Mouse (Mus musculus): ENCODE measurements at regions not wholly inside any gene's neighbourhood (a gene's known extent, or its start where the extent isn't known, plus 50 kb on each side); places are given as distances from the start of the nearest gene placed in this dataset.

DNA sequence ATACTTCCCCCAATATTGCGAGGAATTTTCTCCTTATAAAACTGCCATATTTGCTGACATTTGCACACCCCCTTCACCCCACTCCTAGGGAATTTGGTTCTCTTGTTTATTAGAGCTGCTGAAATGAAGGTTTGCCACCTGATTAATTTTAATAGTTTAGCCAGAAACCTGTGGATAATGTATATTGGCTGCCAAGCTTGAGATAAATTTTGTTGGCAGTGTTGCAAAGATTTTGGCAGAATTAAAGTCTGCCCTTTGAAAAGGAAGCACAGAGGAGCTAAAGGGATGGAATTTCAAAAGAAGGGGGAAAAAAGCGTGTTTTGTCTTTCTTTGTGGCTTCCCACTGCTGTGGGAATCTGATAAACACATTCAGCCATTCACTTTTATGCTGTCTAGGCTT lies 354.6 kb upstream of the Car10 start:
- DNase-seq = no peak

DNA sequence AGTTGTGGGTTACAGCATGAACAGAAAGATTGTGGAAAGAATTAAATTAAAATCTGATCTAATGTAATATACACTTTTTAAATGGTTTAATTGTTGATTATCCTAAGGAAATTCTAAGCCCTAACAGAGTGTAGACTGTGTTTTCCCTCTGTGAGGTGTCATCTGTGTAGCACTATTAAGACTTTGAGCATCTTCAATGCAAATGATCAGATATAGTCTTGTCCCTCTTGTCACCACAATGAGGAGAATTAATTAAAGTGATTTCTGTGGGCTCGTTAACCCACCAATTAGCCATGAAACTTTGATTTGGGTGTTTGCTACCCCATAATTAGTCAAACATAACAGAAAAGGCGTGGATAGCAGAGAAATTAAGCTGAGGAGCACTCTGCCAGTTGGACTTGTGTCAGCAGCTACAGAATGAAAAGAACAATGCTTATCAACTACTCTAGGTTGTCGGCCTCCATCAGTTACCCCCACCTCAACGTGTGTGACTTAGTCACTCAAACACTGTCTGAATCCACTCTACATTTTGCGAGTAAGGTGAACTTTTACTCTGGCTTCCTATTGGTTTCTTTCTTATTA lies 339.4 kb upstream of the Car10 start:
- no peak for DNase-seq

DNA sequence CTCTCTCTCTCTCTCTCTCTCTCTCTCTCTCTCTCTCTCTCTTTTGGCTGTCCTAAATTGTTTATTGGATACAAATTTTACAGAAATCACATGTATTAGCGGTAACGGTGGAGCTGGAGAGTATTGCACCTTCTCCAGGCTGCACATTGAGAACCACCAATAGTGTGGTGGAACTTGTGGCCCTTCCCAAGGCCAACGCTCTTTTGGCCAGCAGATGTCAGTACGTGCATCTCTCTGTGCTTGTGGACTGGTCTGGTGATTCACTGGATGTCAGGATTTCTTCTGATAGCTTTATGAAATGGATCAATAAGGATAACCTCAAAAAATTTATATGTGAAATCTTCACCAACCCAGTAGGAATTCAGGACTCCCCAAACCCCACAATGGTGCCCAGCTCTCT lies 327.9 kb upstream of the Car10 start:
- DNase-seq = no peak

DNA sequence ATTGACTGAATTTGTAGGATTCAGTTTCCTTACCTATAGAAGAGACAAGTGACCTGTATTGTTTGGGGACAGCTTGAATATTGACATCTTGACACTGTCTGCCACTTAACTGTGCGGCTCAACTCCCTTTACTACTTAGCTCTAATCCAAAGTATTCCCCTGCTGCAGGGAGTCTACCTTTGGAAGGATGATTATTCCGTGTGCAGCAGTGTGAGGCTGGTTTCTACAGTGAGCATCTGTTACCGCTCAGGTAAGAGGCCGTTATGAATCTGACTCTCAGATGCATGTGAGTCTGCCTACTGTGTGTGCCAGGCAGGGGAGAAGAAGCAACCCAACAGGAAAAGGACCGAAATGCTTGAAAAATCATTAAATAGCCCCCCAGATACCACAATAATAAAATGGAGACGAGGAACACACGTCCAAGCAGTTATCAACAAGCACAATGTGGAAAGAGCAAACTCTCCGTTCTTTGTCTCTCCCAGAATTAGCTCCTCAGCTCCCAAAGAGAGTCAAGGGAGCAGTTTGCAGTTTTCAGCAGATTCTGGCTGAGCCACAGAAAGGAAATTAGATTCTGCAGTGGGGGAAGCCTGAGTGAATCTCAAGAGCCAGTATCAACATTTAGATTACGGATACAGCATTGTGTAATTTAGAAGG lies 324.8 kb upstream of the Car10 start:
- DNase-seq = no peak

DNA sequence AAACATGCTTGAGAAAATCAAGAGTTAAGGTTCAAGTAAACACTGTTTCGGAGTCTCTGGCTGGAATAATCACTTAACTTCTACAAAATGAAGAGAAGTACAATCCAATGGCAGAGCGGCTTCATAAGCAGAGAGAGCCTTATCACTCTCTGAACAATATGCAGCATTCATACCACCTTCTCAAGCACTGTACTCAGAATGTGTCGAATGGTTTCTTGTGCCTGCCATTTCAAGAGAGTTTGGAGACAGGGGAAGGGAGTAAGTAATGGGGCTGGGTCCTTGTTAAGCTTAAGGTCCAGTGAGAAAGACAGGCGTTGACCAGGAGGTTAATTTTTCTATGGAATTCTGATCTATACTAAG lies 324.3 kb upstream of the Car10 start:
- DNase-seq = no peak

DNA sequence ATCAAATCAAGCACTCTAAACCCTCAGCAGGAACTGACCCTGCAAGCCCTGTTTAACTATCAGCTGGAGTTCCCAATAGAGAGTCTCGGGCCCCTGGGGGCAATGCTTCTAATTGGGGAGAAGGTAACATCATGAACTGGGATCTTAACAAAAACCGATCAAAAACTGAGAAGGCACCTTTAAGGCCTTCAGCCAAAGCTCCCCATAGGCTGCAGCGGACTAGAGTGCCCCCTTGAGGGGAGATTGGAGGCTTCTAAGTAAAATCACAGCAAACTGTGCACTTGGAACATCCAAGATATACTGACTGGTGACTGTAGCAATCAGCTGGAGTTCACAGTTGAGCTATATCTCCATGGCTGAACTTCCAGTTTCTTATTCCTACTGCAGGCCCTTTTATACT lies 323.0 kb upstream of the Car10 start:
- DNase-seq = peak in 1 of 2 experiments; percentile 8

DNA sequence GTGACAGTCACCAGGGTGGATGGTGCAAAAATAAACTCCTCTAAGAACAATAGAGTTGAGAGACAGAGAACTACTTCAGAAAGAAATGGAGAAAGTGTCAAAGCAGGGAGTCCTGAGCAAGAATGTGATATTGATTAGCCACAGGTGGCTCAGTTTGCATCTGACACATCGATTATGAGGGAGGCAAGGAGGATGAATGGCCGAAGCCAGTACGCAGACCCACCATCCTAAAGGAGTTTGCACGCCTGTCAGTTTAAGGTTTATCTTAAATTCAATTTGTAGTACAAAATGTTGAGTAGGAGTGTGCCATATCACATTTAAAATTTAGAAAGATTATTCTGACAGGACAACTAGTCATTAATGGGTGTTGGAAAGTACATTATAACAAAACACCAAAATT lies 298.6 kb upstream of the Car10 start:
- no peak for DNase-seq
